Mouse (Mus musculus) WW6 (cell line): Measurements from ENCODE around the gene Zwilch.
"Not testable (repeated sequence)": the region's sequence is repeated elsewhere in the genome, so short reads cannot be mapped to it uniquely, and the experiment has no call there.

Source experiments
- DNase-seq: peaks from one replicate; pipeline ENCODE4 v3.0.0-alpha.2; 2013; ENCODE audit warnings: low read depth, low spot score

Gene Zwilch

DNA sequence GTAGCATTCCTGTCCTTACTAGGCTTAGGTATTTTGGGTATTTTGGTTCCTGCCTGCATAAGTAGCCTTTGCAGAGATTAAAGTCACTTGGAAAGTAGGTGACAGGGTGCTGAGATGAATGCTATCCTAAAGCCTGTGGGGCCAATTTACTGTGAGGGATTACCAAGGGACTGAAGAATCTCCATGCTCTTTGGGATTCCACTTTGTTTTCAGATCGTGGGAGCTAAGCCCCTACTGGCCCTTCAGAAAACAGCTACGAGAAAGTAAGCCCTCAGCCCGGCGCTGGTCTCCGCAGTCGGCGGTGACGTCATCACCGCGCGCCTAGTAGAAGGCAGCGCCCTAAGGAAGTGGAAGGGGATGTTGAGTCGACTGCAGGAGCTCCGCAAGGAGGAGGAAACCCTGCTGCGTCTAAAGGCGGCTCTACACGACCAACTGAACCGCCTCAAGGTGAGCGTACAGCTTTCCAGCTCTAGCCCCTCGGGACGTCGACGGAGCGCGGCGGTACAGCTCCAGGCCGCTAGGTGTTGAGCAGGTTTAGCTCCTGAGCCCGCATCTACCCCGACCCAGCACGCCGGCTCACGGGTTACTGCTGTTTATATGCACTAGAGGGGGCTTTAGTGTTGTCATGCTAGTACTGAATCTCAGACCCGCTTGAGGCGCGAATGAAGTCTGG is 6.2 kb upstream of the Zwilch start, which contains the start of gene Snapc5:
Snapc5 (plus strand) TSS at position 301 of the 673 bp plus-strand sequence.
- DNase-seq: peak; percentile 93

DNA sequence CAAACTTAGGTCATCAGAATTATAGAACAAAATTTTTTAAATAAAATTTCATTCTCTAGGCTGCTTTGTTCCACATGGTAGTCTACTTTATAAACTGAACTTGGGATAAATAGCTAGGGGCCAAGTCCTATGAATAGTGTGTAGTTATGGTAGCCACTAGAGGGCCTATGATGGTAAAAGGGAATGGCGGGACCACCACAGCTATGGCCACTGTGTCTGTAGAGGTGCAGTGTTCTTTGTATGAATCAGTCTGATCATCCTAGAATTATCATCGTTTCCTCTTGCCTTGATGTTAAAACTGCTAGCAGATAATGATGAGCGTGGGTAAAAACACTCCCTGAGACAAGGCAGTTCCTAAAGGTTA is 5.7 kb upstream of the Zwilch start:
- DNase-seq: no peak

DNA sequence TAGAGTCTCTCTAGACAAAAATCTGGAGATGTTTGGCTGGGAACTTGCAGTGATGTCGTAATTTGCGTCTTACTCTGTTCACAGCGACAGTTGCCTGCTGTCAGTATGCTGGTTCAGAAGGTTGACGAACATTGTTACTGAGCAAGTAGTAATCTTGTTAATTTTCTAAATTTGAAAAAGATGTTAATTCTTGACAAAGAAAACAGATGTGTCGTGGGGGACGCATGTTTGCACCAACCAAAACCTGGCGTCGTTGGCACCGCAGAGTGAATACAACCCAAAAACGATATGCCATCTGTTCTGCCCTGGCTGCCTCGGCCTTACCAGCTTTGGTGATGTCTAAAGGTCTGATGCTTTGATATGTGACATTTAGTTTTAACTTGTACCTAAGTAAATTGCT is 2.5 kb upstream of the Zwilch start:
- DNase-seq: no peak

DNA sequence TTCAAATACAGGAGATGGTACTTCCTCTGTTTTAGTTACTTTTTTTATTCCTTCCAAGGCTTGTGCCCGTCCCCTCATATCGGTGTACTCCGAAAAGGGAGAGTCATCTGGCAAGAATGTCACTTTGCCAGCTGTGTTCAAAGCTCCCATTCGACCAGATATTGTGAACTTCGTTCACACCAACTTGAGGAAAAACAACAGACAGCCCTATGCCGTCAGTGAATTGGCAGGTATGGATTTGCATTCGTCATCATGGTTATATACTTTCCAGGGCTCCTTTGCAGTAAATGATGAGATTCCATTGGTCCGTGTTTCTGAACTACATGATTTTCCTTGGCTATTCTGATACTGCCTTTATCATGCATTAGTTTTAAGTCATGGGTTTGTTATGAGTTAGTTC is 1.9 kb upstream of the Zwilch start:
- DNase-seq: no peak

DNA sequence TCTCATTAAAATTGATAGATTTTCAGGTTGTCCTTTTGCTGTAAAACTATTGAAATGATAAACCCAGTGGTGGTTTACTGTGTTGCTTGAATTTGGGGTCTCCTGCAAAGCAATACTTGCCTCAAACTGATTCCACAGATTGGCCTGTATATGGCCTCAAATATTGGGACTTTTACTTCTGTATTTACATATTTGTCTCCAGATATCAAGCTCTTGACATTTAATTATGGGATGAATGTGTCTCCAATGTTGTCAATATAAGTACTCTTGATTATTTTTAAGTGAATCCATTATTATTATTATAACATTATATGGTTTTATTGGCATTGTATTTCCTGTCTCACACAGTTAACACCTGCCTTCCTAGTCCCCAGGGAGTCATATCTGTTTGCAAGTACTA is 1.4 kb upstream of the Zwilch start:
- DNase-seq: no peak

DNA sequence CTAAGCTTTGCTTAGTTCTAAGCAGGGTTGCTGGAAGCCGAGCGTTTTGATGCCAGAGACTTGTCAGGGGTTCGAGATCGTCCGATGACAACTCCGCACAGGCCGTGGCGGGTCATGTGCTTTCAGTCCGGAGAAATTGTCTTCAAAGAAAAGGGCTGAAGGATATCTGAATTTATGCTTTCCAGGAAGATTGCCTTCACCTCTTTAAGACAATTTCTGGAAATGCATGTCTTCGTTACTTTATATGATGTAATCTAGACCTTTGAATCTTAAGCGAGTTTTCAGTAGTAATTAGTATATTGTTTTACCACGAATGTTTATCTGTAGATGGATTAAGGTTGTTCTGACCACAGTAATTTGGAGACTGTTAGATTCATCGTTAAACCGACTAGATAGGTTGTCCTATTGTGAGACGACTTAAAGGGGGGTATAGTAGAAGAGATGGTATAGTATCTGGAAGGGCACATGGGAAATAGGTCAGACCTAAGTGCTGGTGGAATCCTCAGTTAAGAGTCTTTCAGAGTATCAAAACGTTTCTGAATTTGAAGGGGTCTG is 839 bp upstream of the Zwilch start:
- DNase-seq: no peak

DNA sequence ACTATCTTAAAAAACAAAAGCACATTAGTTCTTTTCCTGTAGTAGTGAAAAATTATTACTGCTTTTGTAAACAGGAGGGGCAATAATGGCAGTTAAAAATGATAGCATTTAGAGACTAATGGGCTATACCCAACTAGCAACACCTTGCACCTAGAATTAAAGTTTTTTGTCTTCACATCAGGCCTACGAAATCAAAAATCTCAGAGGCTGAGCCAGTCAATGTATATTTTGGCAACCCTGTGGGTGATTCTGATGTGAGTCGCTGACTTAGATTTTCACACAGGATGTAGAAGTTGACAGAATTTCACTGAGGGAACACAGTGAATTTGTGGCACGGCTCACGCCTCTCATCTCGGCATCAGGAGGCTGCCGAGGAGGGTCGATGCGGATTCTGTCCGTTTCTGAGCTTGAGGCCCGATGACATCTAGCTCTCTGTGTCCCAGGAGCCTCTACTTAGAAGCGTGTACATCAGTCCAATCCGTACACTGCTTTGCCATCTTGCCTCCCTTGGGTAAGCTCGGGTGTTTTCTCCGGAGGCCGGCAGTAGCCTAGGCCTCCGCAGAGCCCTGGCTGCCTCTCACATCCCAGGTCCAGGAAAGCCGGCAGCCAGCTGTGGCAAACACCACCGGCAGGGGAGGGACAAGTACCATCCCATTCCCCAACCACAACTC is 624 bp downstream of the Zwilch start:
- no peak for DNase-seq

DNA sequence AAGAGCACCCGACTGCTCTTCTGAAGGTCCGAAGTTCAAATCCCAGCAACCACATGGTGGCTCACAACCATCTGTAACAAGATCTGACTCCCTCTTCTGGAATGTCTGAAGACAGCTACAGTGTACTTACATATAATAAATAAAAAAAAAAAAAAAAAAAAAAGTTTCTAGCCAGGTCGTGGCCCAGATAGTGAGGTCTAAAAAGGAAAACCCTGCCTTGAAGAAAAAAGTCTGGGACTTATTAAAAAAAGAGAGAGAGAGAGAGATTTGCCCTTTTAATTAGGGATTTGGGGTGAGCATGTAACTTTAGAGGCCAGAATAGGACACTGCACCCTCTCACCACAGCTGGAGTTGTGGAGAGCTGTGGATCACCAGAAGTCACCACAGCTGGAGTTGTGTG is 2.9 kb downstream of the Zwilch start:
- not testable (repeated sequence) for DNase-seq

GRCm38 (mm10) chr9:64160471-64160870 is 12.4 kb downstream of the Zwilch start:
- no peak for DNase-seq

GRCm38 (mm10) chr9:64156641-64157040 is 16.3 kb downstream of the Zwilch start:
- DNase-seq: no peak

- DNase-seq: no peak
These were observed 33.0 kb downstream of the Zwilch start for GRCm38 (mm10) chr9:64139879-64140278.

- not testable (repeated sequence) for DNase-seq
These were observed 34.0 kb downstream of the Zwilch start for GRCm38 (mm10) chr9:64138896-64139295.

DNA sequence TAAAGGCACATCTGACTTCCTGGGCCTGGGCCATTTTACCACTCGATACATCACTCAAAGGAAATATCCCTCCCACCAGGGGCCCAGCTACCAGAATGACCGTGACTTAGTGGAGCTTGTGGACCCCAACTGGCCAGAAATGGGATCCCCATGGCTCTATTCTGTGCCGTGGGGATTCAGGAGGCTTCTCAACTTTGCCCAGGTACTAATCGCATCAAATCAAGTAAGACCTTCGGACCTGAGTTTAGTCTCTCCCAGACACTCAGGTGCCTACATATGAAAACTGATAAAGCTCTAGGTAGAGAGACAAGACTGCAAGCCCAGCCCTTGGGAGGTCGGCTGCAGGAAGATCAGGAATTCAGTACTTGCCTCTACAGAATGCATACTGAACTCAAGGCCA is 41.3 kb downstream of the Zwilch start:
- DNase-seq: no peak

DNA sequence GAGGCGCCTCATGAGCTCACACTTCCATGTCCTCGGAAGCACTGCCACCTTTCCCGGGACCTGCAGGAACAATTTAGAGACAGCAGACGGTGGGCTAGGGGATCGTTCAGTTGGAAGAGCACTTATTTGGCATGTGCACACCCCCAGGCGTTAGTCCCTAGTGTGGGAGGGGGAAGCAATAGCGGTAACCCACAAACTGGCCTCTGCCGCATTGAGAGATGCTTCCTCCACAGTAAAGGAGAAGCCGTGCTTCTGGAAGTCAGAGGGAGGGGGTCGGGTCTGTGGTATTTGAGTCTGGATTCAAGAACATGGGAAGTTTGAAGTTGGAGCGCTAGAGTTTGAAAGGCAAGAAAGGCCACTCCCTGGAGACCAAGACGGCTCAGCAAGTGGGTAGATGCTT is 46.8 kb downstream of the Zwilch start:
- no peak for DNase-seq

DNA sequence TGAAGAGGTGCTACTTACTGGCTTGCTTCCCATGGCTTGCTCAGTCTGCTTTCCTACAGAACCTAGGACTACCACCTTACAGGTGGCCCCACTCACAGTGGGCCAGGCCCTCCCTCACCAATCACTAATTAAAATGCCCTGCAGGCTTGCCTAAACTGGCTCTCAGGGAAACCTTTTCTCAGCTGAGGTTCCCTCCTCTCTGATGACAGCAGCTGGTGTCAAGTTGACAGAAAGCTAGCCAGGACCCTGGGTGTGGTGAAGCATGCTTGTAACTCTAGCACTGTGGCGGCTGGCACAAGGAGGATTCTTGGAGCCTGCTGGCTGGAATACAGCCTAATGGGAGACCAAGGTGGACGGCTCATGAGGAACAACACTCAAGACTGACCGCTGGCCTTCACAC is 47.6 kb downstream of the Zwilch start:
- DNase-seq: no peak

DNA sequence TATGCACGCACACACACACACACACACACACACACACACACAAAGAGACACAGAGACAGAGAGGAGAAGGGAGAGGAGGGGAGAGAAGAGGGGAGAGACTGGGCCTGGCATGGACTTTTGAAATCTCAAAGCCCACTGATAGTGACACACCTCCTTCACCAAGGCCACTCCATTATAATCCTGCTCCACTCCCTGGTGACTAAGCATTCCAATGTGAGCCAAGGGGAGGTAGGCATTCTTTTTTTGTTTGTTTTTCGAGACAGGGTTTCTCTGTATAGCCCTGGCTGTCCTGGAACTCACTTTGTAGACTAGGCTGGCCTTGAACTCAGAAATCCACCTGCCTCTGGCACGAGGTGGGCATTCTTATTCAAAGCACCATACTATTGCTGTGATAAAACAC is 48.1 kb downstream of the Zwilch start:
- not testable (repeated sequence) for DNase-seq

DNA sequence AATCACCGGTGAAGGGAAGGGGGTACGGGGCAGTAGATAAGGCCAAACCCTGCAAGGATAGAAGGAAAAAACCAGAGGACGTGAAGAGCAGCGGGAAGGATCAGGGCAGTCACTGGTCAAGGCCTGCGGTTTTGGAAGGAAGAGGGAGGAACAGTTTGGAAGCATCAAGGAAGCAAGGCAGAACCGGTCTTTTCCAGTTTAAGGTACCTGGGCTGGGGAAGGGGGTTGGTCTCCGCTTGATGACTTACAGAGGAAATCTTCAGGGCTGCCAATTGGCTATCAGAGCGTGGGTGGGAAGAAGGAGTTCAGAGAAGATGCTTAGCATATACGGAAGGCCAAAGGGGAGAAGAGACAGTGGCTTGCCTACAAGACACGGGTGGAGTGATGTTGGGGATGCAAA is 50.3 kb downstream of the Zwilch start:
- DNase-seq: peak; percentile 71

DNA sequence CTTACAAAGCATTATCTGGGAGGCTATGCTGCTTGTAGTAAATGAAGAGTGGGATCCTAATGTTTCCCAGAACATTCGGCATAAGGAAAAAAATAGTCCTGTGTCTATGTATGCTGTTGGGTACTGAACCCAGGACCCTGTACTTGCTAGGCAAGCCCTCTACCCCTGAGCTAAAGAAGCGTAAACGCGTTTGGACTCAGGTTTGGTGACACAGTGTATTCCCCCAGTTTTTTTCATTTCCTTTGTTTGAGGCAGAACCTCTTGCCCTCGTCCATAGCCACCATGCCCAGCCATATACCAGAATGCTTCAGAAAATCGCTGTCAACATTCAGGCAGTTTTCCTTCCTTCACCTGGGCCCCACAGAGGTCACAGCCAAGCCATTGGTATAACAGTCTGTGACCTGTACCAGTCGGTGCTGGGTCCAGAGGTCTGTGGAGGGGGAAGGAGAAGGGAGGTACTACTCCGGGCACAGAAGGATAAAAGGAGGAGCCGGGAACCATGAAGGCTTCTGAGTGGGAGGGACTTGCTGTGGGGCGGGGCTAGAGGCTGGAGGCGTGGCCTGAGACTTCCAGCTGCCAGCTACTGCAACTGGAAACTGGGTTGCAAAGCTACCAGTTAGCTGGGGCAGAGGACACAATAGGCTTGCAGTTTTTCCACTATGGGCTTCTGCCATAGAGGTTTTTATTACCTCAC is 52.2 kb downstream of the Zwilch start:
- DNase-seq: peak; percentile 63

DNA sequence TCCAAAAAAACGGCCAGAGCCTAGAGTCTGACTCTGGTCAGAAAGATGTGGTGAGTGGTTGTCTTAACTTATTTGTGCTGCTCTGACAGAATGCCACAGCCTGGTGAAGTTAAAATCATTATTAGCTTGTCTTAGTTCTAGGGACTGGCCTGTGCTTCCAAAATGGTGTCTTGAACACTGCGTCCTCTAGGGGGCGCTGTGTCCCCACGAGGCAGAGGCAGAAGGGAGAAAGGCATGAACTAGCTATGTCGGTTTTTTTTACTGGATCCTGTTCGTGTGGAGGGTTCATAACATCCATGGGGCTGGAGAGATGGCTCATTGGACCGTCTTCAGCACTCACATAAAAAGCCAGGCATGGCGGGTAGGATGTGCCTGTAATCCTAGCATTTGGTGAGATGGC is 53.0 kb downstream of the Zwilch start:
- DNase-seq: peak; percentile 70

- no peak for DNase-seq
These were observed 56.0 kb downstream of the Zwilch start, which contains the start of gene Lctl for GRCm38 (mm10) chr9:64116876-64117275. Gene Lctl (plus strand): TSS chr9:64117147.

GRCm38 (mm10) chr9:64115756-64116155 is 57.1 kb downstream of the Zwilch start:
- no peak for DNase-seq

GRCm38 (mm10) chr9:64114646-64115045 is 58.3 kb downstream of the Zwilch start:
- DNase-seq: no peak

DNA sequence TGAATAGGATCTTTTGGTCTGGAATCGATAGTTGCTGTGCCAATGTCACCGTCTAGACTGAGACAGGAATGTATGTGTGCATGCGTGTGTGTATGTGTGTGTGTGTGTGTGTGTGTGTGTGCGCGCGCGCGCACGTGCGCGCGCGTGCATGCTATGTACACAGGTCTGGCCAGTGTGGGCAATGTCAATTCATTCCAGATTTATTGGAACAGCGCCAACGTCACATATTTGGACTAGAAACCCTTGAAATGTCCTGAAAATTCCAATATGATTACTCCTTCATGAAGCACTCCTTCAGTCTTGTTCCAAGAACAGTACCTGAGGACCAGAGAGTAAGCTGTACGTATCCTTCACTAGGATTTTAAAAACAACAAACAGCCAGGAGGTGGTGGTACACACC is 62.4 kb downstream of the Zwilch start:
- no peak for DNase-seq
